Mouse (Mus musculus): Measurements from ENCODE around the gene Mapk1.

- TF ChIP-seq CTCF (IDR thresholded peaks at IDR 0.05; ENCODE audit: extremely low read depth, insufficient read length, insufficient replicate concordance, low read depth, low read length) = no peak
- no peak for TF ChIP-seq POLR2A (IDR thresholded peaks at IDR 0.05; ENCODE audit: low read depth, low read length)
These were observed 93.7 kb downstream of the Mapk1 start for GRCm38 (mm10) chr16:17076869-17077268.

Data from small intestine, adult 2 months (tissue).